Mouse (Mus musculus): ENCODE results near the gene Olfr974. TPM values are rescaled to one million over a fixed set of nuclear protein-coding genes. Genes with fewer than 3 reads are reported as not detected.
"Not testable (repeated sequence)": the region's sequence is repeated elsewhere in the genome, so short reads cannot be mapped to it uniquely, and the experiment has no call there.

The Olfr974 gene
- 0.10 TPM in 1 of 2 replicates, not detected in the other for polyA plus RNA-seq (2014; fragmentation: Nextera tagmentation; extraction: Ambion mirVana)

GRCm38 (mm10) chr9:39937201-39937600 lies at the start of gene Olfr974:
Gene Olfr974, plus strand, starts transcription at chr9:39937501.
- H3K4me3 ChIP-seq (ENCODE audit: low read depth, low read length) = no peak within 1 kb of the TSS
- H3K36me3 ChIP-seq (ENCODE audit: control insufficient read depth, insufficient read depth, low read length) = no peaks in the 10 kb centered on the region
- WGBS = 77% methylated on average over 1 of the region's 1 CpGs
- no peak for DNase-seq (ENCODE audit: low spot score)
- no peak within 1 kb of the TSS for H3K27ac ChIP-seq (replicated peaks; ENCODE audit: low read depth, low read length)
- no peaks in the 10 kb centered on the region for H3K4me1 ChIP-seq (ENCODE audit: control insufficient read depth, insufficient read depth, low read length)
- 0 out of 2 replicates have a peak, but pooled peaks cover 3% of the 10 kb centered on the region for H3K9me3 ChIP-seq (ENCODE audit: control insufficient read depth, low read length)
- no peak within 1 kb of the TSS for H3K4me2 ChIP-seq (ENCODE audit: low read depth, low read length)
- no peak for ATAC-seq (ENCODE audit: low read depth)
- H3K9ac ChIP-seq (ENCODE audit: low read depth, low read length) = no peak within 1 kb of the TSS
- no peaks in the 10 kb centered on the region for H3K27me3 ChIP-seq (replicated peaks; ENCODE audit: control insufficient read depth, insufficient read depth, low read length)

- Histone ChIP-seq H3K27ac (replicated peaks; ENCODE audit: low read depth, low read length) (no peak overlapping the region), H3K4me1 (ENCODE audit: control insufficient read depth, insufficient read depth, low read length) (no peaks in the 10 kb centered on the region), H3K36me3 (ENCODE audit: control insufficient read depth, insufficient read depth, low read length) (no peaks in the 10 kb centered on the region), H3K4me2 (ENCODE audit: low read depth, low read length) (no peak overlapping the region), H3K4me3 (ENCODE audit: low read depth, low read length) (no peak overlapping the region), H3K9ac (ENCODE audit: low read depth, low read length) (no peak overlapping the region), H3K9me3 (ENCODE audit: control insufficient read depth, low read length) (no peaks in the 10 kb centered on the region), H3K27me3 (replicated peaks; ENCODE audit: control insufficient read depth, insufficient read depth, low read length) (no peaks in the 10 kb centered on the region)
- WGBS = 63% methylated on average over 6 of the region's 6 CpGs
- no peak for ATAC-seq (ENCODE audit: low read depth)
- DNase-seq (ENCODE audit: low spot score) = peak; percentile 15
Observed at GRCm38 (mm10) chr9:39905106-39905505, 32.2 kb upstream of the Olfr974 start.

DNA sequence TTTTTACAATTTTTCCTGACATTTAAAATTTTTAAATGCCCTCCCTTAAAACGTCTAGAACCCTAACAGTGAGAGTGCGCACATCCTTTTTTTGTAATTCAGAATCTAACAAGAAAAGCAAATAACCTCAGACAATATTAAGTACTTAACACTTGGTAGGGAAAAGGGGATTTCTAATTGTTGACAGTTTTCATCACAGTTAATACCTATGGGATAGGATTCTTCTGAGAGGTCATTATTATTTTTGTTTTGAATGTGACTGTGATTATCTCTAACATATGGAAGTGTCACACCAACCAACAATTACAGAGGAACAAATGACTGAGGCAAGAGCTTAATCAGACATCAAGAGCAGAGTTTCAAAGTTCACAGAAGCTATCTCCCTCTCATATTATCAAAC lies 30.3 kb upstream of the Olfr974 start, which contains the start of gene Olfr229:
TSS of gene Olfr229 (plus strand) at position 301 of the 400 bp plus-strand sequence.
- WGBS = 63% methylated on average over 2 of the region's 2 CpGs
- no peak within 1 kb of the TSS for H3K4me3 ChIP-seq (ENCODE audit: low read depth, low read length)
- no peaks in the 10 kb centered on the region for H3K27me3 ChIP-seq (replicated peaks; ENCODE audit: control insufficient read depth, insufficient read depth, low read length)
- H3K27ac ChIP-seq (replicated peaks; ENCODE audit: low read depth, low read length) = no peak within 1 kb of the TSS
- no peak for DNase-seq (ENCODE audit: low spot score)
- no peaks in the 10 kb centered on the region for H3K9me3 ChIP-seq (ENCODE audit: control insufficient read depth, low read length)
- no peak for ATAC-seq (ENCODE audit: low read depth)
- H3K36me3 ChIP-seq (ENCODE audit: control insufficient read depth, insufficient read depth, low read length) = no peaks in the 10 kb centered on the region
- no peak within 1 kb of the TSS for H3K9ac ChIP-seq (ENCODE audit: low read depth, low read length)
- no peak within 1 kb of the TSS for H3K4me2 ChIP-seq (ENCODE audit: low read depth, low read length)
- no peaks in the 10 kb centered on the region for H3K4me1 ChIP-seq (ENCODE audit: control insufficient read depth, insufficient read depth, low read length)

GRCm38 (mm10) chr9:39909939-39910338 lies 27.4 kb upstream of the Olfr974 start:
- DNase-seq (ENCODE audit: low spot score) = no peak
- Histone ChIP-seq H3K9ac (ENCODE audit: low read depth, low read length) (no peak overlapping the region), H3K4me1 (ENCODE audit: control insufficient read depth, insufficient read depth, low read length) (no peaks in the 10 kb centered on the region), H3K27me3 (replicated peaks; ENCODE audit: control insufficient read depth, insufficient read depth, low read length) (no peaks in the 10 kb centered on the region), H3K4me3 (ENCODE audit: low read depth, low read length) (no peak overlapping the region), H3K4me2 (ENCODE audit: low read depth, low read length) (no peak overlapping the region), H3K9me3 (ENCODE audit: control insufficient read depth, low read length) (no peaks in the 10 kb centered on the region), H3K27ac (replicated peaks; ENCODE audit: low read depth, low read length) (no peak overlapping the region), H3K36me3 (ENCODE audit: control insufficient read depth, insufficient read depth, low read length) (no peaks in the 10 kb centered on the region)
- WGBS = 88% methylated on average over 3 of the region's 3 CpGs
- no peak for ATAC-seq (ENCODE audit: low read depth)

GRCm38 (mm10) chr9:39927975-39928836 lies 9.1 kb upstream of the Olfr974 start:
- H3K4me1 ChIP-seq (ENCODE audit: control insufficient read depth, insufficient read depth, low read length) = not testable (repeated sequence)

DNA sequence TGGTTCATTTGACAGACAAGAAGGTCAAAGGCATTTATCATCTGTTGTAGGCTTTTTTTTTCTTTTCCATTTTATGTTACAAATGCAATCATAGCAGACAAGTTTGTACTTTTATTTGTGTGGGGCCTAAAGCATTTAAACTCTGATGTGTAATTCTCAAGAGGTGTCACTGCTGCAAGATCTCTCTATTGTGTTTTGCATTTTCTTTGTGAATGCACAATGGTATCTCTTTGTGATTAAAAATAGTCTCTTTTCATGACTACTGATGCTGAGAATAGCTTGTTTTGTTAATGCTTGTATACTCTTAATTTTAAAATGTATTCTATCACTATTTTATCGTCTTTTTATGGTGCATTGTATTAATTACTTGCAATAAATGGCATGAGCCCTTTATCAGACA lies 8.5 kb upstream of the Olfr974 start:
- H3K36me3 ChIP-seq (ENCODE audit: control insufficient read depth, insufficient read depth, low read length); ATAC-seq (ENCODE audit: low read depth); DNase-seq (ENCODE audit: low spot score); H3K4me3 ChIP-seq (ENCODE audit: low read depth, low read length); H3K4me2 ChIP-seq (ENCODE audit: low read depth, low read length); H3K9me3 ChIP-seq (ENCODE audit: control insufficient read depth, low read length); H3K4me1 ChIP-seq (ENCODE audit: control insufficient read depth, insufficient read depth, low read length); H3K9ac ChIP-seq (ENCODE audit: low read depth, low read length); H3K27me3 ChIP-seq (replicated peaks; ENCODE audit: control insufficient read depth, insufficient read depth, low read length); H3K27ac ChIP-seq (replicated peaks; ENCODE audit: low read depth, low read length): not testable (repeated sequence)
- 76% methylated on average over 1 of the region's 1 CpGs for WGBS

More at GRCm38 (mm10) chr9:39927975-39928836, 9.1 kb upstream of the Olfr974 start:
- H3K4me3 ChIP-seq (ENCODE audit: low read depth, low read length); DNase-seq (ENCODE audit: low spot score); H3K36me3 ChIP-seq (ENCODE audit: control insufficient read depth, insufficient read depth, low read length); H3K27ac ChIP-seq (replicated peaks; ENCODE audit: low read depth, low read length); H3K4me2 ChIP-seq (ENCODE audit: low read depth, low read length); ATAC-seq (ENCODE audit: low read depth); H3K9ac ChIP-seq (ENCODE audit: low read depth, low read length); H3K9me3 ChIP-seq (ENCODE audit: control insufficient read depth, low read length); H3K27me3 ChIP-seq (replicated peaks; ENCODE audit: control insufficient read depth, insufficient read depth, low read length): not testable (repeated sequence)
- no CpG with 5 or more reads among the region's 4 CpGs for WGBS

DNA sequence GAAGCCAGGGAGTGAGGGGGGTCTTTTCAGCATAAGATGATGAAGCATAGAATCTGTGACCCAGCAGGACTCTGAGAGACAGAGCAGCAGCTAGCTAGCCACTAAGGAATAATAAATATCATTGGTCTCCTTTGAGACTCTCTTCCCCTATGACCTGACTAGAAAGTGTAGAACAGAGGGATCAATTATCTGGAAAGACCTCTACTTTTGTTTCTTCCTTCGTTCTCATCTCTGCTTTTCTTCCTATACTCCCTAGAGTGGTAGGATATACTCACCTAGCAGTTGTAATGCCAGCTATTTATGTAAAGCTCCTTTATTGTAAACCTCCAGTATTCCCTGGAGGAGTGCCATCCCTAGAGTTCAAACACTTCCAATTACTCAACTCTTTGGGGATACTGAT lies 14.6 kb downstream of the Olfr974 start, which contains the start of gene Olfr975:
TSS of gene Olfr975 (minus strand) at position 101 of the 400 bp plus-strand sequence.
- ATAC-seq (ENCODE audit: low read depth) (no peak), DNase-seq (ENCODE audit: low spot score) (no peak)
- Histone ChIP-seq H3K27ac (replicated peaks; ENCODE audit: low read depth, low read length) (no peak within 1 kb of the TSS), H3K9me3 (ENCODE audit: control insufficient read depth, low read length) (no peaks in the 10 kb centered on the region), H3K4me2 (ENCODE audit: low read depth, low read length) (no peak within 1 kb of the TSS), H3K4me1 (ENCODE audit: control insufficient read depth, insufficient read depth, low read length) (no peaks in the 10 kb centered on the region), H3K9ac (ENCODE audit: low read depth, low read length) (no peak within 1 kb of the TSS), H3K27me3 (replicated peaks; ENCODE audit: control insufficient read depth, insufficient read depth, low read length) (no peaks in the 10 kb centered on the region), H3K4me3 (ENCODE audit: low read depth, low read length) (no peak within 1 kb of the TSS), H3K36me3 (ENCODE audit: control insufficient read depth, insufficient read depth, low read length) (no peaks in the 10 kb centered on the region)
- 58% methylated on average over 1 of the region's 1 CpGs for WGBS

DNA sequence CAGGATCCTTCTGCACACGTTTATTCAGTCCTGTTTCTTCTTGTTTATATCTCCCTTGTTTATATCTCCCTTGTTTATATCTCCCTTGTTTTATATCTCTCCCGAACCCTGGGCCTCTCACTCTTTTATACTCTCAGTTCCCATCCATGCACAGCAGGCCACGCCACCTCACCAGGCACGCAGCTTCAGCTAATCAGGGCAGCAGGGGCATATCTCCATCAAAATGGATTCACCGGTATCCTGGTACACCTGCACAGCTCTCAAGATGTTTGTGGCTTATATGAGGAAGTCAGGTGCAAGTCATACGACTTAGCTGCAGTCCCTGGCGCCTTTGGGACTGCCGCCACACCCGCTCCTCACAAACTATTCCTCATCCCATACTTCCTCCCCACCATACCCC lies 23.7 kb downstream of the Olfr974 start, which contains the start of gene Olfr976:
TSS of gene Olfr976 (minus strand) at position 101 of the 400 bp plus-strand sequence.
- not testable (repeated sequence) for H3K9ac ChIP-seq (ENCODE audit: low read depth, low read length); H3K4me1 ChIP-seq (ENCODE audit: control insufficient read depth, insufficient read depth, low read length); H3K4me2 ChIP-seq (ENCODE audit: low read depth, low read length); H3K27ac ChIP-seq (replicated peaks; ENCODE audit: low read depth, low read length); H3K4me3 ChIP-seq (ENCODE audit: low read depth, low read length); H3K36me3 ChIP-seq (ENCODE audit: control insufficient read depth, insufficient read depth, low read length); ATAC-seq (ENCODE audit: low read depth); H3K9me3 ChIP-seq (ENCODE audit: control insufficient read depth, low read length); DNase-seq (ENCODE audit: low spot score); H3K27me3 ChIP-seq (replicated peaks; ENCODE audit: control insufficient read depth, insufficient read depth, low read length)
- WGBS = 87% methylated on average over 5 of the region's 9 CpGs
